Mouse (Mus musculus) hindbrain, embryonic 16.5 days (tissue): ENCODE data around the gene Eras. TPM values are rescaled to one million over a fixed set of nuclear protein-coding genes. Genes with fewer than 3 reads are reported as not detected.
"Not testable (repeated sequence)": the region's sequence is repeated elsewhere in the genome, so short reads cannot be mapped to it uniquely, and the experiment has no call there.

Source experiments
- ATAC-seq: fragments of 200-750 bp; cut with Nextera tagmentation; 2 replicates; pipeline ENCODE4 v1.8.0; 2017; ENCODE audit warnings: moderate TSS enrichment, moderate library complexity
- H3K27ac ChIP-seq: fragments of 300-500 bp; sonication (generic); 2 replicates; pipeline ENCODE4 v1.5.1; 2014; ENCODE audit warnings: low read depth, mild to moderate bottlenecking, control low read depth, low read length, moderate library complexity
- H3K27me3 ChIP-seq: fragments of 300-500 bp; sonication (generic); replicated peaks from 2 replicates; pipeline ENCODE4 v1.6.1; 2014; ENCODE audit warnings: low read length; ENCODE audit not compliant: control insufficient read depth, insufficient read depth
- H3K36me3 ChIP-seq: fragments of 300-500 bp; sonication (generic); 2 replicates; pipeline ENCODE4 v1.6.1; 2014; ENCODE audit warnings: mild to moderate bottlenecking, low read length, moderate library complexity, mixed read lengths; ENCODE audit not compliant: control insufficient read depth, insufficient read depth
- H3K4me1 ChIP-seq: fragments of 300-500 bp; sonication (generic); 2 replicates; pipeline ENCODE4 v1.6.1; 2014; ENCODE audit warnings: low read depth, low read length; ENCODE audit not compliant: control insufficient read depth, insufficient read depth
- H3K4me2 ChIP-seq: fragments of 300-500 bp; sonication (generic); 2 replicates; pipeline ENCODE4 v1.6.1; 2014; ENCODE audit warnings: mild to moderate bottlenecking, low read length, control low read depth, moderate library complexity
- H3K4me3 ChIP-seq: fragments of 300-500 bp; sonication (generic); 2 replicates; pipeline ENCODE4 v1.5.1; 2014; ENCODE audit warnings: mild to moderate bottlenecking, low read length, control low read depth, moderate library complexity
- H3K9ac ChIP-seq: fragments of 300-500 bp; sonication (generic); 2 replicates; pipeline ENCODE4 v1.6.1; 2014; ENCODE audit warnings: low read depth, mild to moderate bottlenecking, control low read depth, low read length, moderate library complexity
- H3K9me3 ChIP-seq: fragments of 300-500 bp; sonication (generic); 2 replicates; pipeline ENCODE4 v1.6.1; 2014; ENCODE audit warnings: mild to moderate bottlenecking, low read length, moderate library complexity; ENCODE audit not compliant: control insufficient read depth
- WGBS: fragments of 180-500 bp; shearing (Covaris S2); extraction: QIAGEN DNeasy Blood & Tissue Kit; methylation state at CpG from one replicate; pipeline ENCODE4 v1.1.7; 2014; 5-methylcytosine and 5-hydroxymethylcytosine counted together
- polyA plus RNA-seq: library from polyadenylated mRNA; unstranded; fragments of >200 nt; fragmentation: Nextera tagmentation; extraction: Ambion mirVana; gene quantifications from 2 replicates; pipeline ENCODE4 v1.2.1, GENCODE M21; 2015

Gene Eras
- polyA plus RNA-seq, 1 experiment from 2014 or later, result not detected

GRCm38 (mm10) chrX:7919601-7920383 is 8.6 kb downstream of the Eras start, which contains the start of gene Pcsk1n:
Gene Pcsk1n (plus strand): TSS chrX:7919822.
- WGBS, result 14% methylated on average over 16 of the region's 40 CpGs
- peak; percentile 91 for ATAC-seq
- no peaks in the 10 kb centered on the region for H3K27me3 ChIP-seq
- peak within 1 kb of the TSS; percentile 82 for H3K27ac ChIP-seq
- H3K4me1 ChIP-seq, result peaks cover 8% of the 10 kb centered on the region; the same call in 1 of the 2 replicates
- peak within 1 kb of the TSS; percentile 70 for H3K9ac ChIP-seq
- peak within 1 kb of the TSS; percentile 67 for H3K4me2 ChIP-seq
- H3K36me3 ChIP-seq, result peaks cover 2% of the 10 kb centered on the region; the same call in 1 of the 2 replicates
- peak within 1 kb of the TSS; percentile 53 for H3K4me3 ChIP-seq
- no peaks in the 10 kb centered on the region for H3K9me3 ChIP-seq

GRCm38 (mm10) chrX:7917960-7918359 is 10.4 kb downstream of the Eras start:
- not testable (repeated sequence) for H3K9ac ChIP-seq, H3K4me3 ChIP-seq, H3K4me2 ChIP-seq, H3K4me1 ChIP-seq, H3K27me3 ChIP-seq, H3K9me3 ChIP-seq, H3K27ac ChIP-seq, H3K36me3 ChIP-seq, ATAC-seq
- whole genome bisulfite sequencing, result 80% methylated on average over 6 of the region's 6 CpGs

GRCm38 (mm10) chrX:7915669-7916068 is 12.7 kb downstream of the Eras start:
- not testable (repeated sequence) for H3K4me3 ChIP-seq, H3K4me2 ChIP-seq, H3K36me3 ChIP-seq, ATAC-seq, H3K27ac ChIP-seq, H3K9ac ChIP-seq, H3K27me3 ChIP-seq, H3K9me3 ChIP-seq, H3K4me1 ChIP-seq
- 29% methylated on average over 3 of the region's 3 CpGs for WGBS

- H3K27ac ChIP-seq, result no peak overlapping the region
- ATAC-seq, result peak; percentile 61; the same call in 1 of the 2 replicates
- no peaks in the 10 kb centered on the region for H3K27me3 ChIP-seq
- H3K4me3 ChIP-seq, result no peak overlapping the region
- no peak overlapping the region for H3K4me2 ChIP-seq
- H3K4me1 ChIP-seq, result no peaks in the 10 kb centered on the region
- H3K9ac ChIP-seq, result no peak overlapping the region
- no peaks in the 10 kb centered on the region for H3K9me3 ChIP-seq
- 0 out of 2 replicates have a peak, but pooled peaks cover 2% of the 10 kb centered on the region for H3K36me3 ChIP-seq
- 45% methylated on average over 6 of the region's 6 CpGs for WGBS
These were observed 17.9 kb downstream of the Eras start for GRCm38 (mm10) chrX:7910473-7910872.

GRCm38 (mm10) chrX:7909242-7909641 is 19.2 kb downstream of the Eras start, which contains the start of gene Gm10490:
Gene Gm10490 (plus strand): TSS chrX:7909542.
- H3K4me3 ChIP-seq, ATAC-seq, H3K4me1 ChIP-seq, H3K9ac ChIP-seq, H3K9me3 ChIP-seq, H3K27me3 ChIP-seq, H3K4me2 ChIP-seq, H3K27ac ChIP-seq, H3K36me3 ChIP-seq: not testable (repeated sequence)
- 99% methylated on average over 4 of the region's 4 CpGs for WGBS

- no peak within 1 kb of the TSS for H3K9ac ChIP-seq
- no peak within 1 kb of the TSS for H3K27ac ChIP-seq
- 0 out of 2 replicates have a peak, but pooled peaks cover 2% of the 10 kb centered on the region for H3K36me3 ChIP-seq
- H3K4me1 ChIP-seq, result no peaks in the 10 kb centered on the region
- no peaks in the 10 kb centered on the region for H3K9me3 ChIP-seq
- no peak within 1 kb of the TSS for H3K4me2 ChIP-seq
- H3K4me3 ChIP-seq, result no peak within 1 kb of the TSS
- 96% methylated on average over 5 of the region's 5 CpGs for WGBS
- H3K27me3 ChIP-seq, result no peaks in the 10 kb centered on the region
- no peak for ATAC-seq
These were observed 20.7 kb downstream of the Eras start, which contains the start of gene Gm10491 for GRCm38 (mm10) chrX:7907735-7908134. Gene Gm10491 (minus strand): TSS chrX:7907835.

GRCm38 (mm10) chrX:7904441-7904840 is 24.0 kb downstream of the Eras start:
- no peak overlapping the region for H3K27ac ChIP-seq
- H3K9ac ChIP-seq, result no peak overlapping the region
- H3K4me3 ChIP-seq, result no peak overlapping the region
- no peaks in the 10 kb centered on the region for H3K9me3 ChIP-seq
- no peaks in the 10 kb centered on the region; the same call in none of the 2 replicates for H3K4me1 ChIP-seq
- 0 out of 2 replicates have a peak, but pooled peaks cover 2% of the 10 kb centered on the region for H3K36me3 ChIP-seq
- WGBS, result 95% methylated on average over 5 of the region's 5 CpGs
- ATAC-seq, result no peak
- H3K4me2 ChIP-seq, result no peak overlapping the region
- no peaks in the 10 kb centered on the region for H3K27me3 ChIP-seq

- H3K9me3 ChIP-seq, result no peaks in the 10 kb centered on the region
- ATAC-seq, result peak; percentile 98
- 20% methylated on average over 59 of the region's 62 CpGs for WGBS
- H3K27ac ChIP-seq, result peak within 1 kb of the TSS; percentile 89
- peaks cover 6% of the 10 kb centered on the region for H3K4me1 ChIP-seq
- no peaks in the 10 kb centered on the region for H3K27me3 ChIP-seq
- H3K4me2 ChIP-seq, result peak within 1 kb of the TSS; percentile 56
- peaks cover 3% of the 10 kb centered on the region for H3K36me3 ChIP-seq
- peak within 1 kb of the TSS; percentile 73 for H3K9ac ChIP-seq
- peak within 1 kb of the TSS; percentile 48 for H3K4me3 ChIP-seq
These were observed 29.2 kb downstream of the Eras start, which contains the start of the genes Pqbp1 and Timm17b for GRCm38 (mm10) chrX:7898880-7899874. Gene Pqbp1 (minus strand): TSS chrX:7899269. Gene Timm17b (plus strand): TSS chrX:7899357.
